Mouse (Mus musculus) left cerebral cortex, adult 8-10 months (tissue): Measurements from ENCODE around the gene Olfr57. TPM values are rescaled to one million over a fixed set of nuclear protein-coding genes. Genes with fewer than 3 reads are reported as not detected.
"Not testable (repeated sequence)": the region's sequence is repeated elsewhere in the genome, so short reads cannot be mapped to it uniquely, and the experiment has no call there.

Experiments used
- DNase-seq, 2 experiments: peaks; one replicate each; pipeline ENCODE4 v3.0.0; 2022; ENCODE audit warnings: low spot score in 2 of 2
- total RNA-seq, 4 experiments: library from RNA; stranded (reverse); gene quantifications; 2 replicates each; pipeline ENCODE4 v1.2.4; 2022

Gene Olfr57
- total RNA-seq, result not detected

DNA sequence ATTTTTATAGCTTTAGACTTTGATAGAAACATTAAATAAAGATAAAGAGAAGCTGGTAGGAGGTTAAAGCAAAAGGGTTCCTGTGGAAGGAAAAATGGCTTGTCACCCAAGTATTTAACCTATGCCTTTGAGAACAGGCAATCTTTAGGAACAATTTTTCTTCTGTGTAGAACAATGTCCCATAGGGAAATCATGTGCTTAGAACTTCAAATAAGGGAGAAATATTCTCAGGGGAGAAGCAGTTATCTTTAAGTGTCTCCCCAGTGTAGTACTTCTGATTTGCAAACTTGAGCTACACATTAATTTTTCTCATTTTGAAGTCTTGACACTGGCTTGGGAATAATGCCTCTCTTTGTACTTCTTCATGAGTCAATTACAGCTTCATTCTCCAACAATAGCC lies at the start of gene Olfr57:
Gene Olfr57 (plus strand): TSS at position 301 of the 400 bp plus-strand sequence.
- DNase-seq, result no peak

DNA sequence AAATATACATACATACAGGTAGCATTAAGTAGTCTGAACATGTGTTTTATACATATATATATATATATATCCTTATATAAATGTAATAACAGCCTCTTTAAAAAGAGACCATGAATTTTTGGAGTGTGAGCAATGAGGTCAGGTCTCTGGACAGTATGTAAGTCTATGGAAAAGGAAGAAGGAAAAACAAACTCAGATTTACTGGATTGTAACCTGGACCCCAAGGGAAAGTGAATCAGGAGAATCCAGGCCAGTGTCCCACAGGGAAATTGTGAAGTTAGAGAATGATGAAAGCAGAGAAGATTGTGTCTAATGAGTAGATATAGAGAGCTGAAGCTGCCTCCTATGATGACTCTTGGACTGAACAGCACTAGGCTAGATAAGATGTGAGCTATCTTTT lies 47.8 kb upstream of the Olfr57 start, which contains the start of gene Olfr1352:
Gene Olfr1352 (plus strand): TSS at position 301 of the 400 bp plus-strand sequence.
- no peak for DNase-seq

DNA sequence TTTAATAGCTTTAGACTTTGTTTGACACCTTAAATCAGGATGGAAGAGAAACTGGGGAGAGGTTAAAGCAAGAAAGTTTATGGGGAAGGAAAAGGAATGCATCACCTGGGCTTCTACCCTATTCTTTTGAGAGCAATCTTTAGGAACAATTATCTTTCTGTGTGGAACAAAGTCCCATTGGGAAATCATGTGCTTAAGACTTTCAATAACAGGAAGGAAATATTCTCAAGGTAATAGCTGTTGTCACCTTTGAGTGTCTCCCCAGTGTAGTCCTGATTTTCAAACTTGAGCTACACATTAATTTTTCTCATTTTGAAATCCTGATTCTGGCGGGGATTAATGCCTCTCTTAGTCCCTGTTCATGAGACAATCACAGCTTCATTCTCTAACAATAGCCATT lies 16.4 kb upstream of the Olfr57 start, which contains the start of gene Olfr1351:
Gene Olfr1351 (plus strand): TSS at position 301 of the 400 bp plus-strand sequence.
- no peak for DNase-seq

DNA sequence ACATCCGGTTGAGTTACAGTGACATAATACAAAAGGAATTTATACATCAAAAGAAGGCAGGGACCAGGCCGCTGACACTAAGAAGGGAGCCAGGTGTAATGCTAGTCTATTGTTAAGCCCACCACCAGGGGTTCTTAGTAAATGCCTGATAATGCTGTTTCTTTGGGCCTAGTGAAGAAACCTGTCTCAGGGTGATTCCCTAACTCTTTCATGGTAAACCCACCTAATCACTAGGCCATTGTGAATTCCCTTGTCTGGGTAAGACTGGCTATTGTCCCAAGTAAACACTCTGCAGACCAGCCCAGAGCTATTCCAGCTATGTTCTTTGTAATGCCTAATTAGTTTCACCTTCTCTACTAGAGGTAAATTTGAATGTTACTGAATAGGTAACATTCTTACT lies 13.9 kb downstream of the Olfr57 start:
- DNase-seq, result not testable (repeated sequence)

DNA sequence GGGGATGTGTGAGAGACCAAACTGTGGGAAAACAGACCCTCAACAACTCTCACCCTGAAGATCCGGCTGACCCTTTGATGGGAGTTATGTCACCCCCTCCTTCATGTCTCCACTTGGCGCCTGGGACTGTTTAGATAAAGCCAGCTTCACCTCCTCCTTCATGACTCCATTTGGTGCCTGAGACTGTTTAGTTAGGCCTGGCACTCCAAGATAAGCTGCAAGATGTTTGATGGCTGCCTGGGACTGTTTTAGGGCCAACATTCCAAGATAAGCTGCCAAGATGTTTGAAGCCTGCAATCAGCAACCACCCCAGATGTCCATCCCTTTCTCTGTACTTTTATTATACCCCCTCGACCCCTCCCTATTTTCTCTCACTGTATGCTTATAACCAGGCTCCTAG lies 28.8 kb downstream of the Olfr57 start:
- DNase-seq, result not testable (repeated sequence)

Other genes with a start within 250 kb of the Olfr57 start
- 10 to 100 TPM; 11.0 to 13.9 (median 11.4) TPM for gene Slc1a6, start 248.2 kb upstream of the Olfr57 start, total RNA-seq
- not detected for gene Olfr1356, start 176.6 kb upstream of the Olfr57 start, total RNA-seq
- gene Olfr1355, start 153.2 kb upstream of the Olfr57 start, total RNA-seq, result not detected
- gene Olfr1354, start 115.6 kb upstream of the Olfr57 start, total RNA-seq, result not detected
- gene Olfr8, start 78.1 kb upstream of the Olfr57 start, total RNA-seq, result not detected
- gene Olfr1353, start 65.4 kb upstream of the Olfr57 start, total RNA-seq, result not detected
- gene Olfr1352, start 47.7 kb upstream of the Olfr57 start, total RNA-seq, result not detected
- not detected for gene Olfr1351, start 16.3 kb upstream of the Olfr57 start, total RNA-seq
- gene 2610008E11Rik, start 68.9 kb downstream of the Olfr57 start, total RNA-seq, result 10 to 100 TPM; 20.9 to 22.0 (median 21.5) TPM
- not detected for gene Vmn2r80, start 120.0 kb downstream of the Olfr57 start, total RNA-seq
- gene Vmn2r81, start 219.0 kb downstream of the Olfr57 start, total RNA-seq, result not detected